Mouse (Mus musculus) lung, adult 2 months (tissue): ENCODE measurements around the gene Tff3.

ENCODE experiments used
- CTCF ChIP-seq: fragments of 200-500 bp; IDR thresholded peaks from 2 replicates; pipeline ENCODE4 v1.5.1; 2011; ENCODE audit warnings: mild to moderate bottlenecking, low read length, control low read depth; ENCODE audit not compliant: insufficient read depth
- POLR2A ChIP-seq: fragments of 200-500 bp; IDR thresholded peaks from 2 replicates; pipeline ENCODE4 v1.6.1; 2011; ENCODE audit warnings: low read depth, mild to moderate bottlenecking, control low read depth, low read length, borderline replicate concordance; ENCODE audit errors: extremely low read depth

DNA sequence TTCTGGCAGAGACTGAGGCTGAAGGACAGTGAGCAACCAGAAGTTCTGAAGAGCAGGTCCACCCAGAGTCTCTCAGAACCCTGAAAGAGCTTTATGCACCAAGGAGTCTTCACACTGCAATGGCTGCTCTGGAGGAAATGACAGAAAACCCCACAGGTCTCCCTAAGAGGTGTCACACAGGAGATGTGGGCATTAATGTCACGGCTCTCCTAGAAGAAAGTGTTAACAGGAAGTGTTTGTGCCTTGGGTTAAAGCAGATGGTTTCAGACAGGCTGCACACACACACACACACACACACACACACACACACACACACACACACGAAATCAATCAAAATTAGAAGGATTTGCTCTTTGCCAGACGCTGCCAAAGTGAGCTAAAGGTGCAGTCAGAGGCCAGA lies 6.8 kb upstream of the Tff3 start:
- TF ChIP-seq CTCF, result no peak
- TF ChIP-seq POLR2A, result no peak
